Mouse (Mus musculus) limb, embryonic 11.5 days (tissue): ENCODE results near the gene C1qb. TPM values are rescaled to one million over a fixed set of nuclear protein-coding genes. Genes with fewer than 3 reads are reported as not detected.
A peak's percentile ranks its signal among the peaks of the same experiment; 100 is the strongest.

Source experiments
- ATAC-seq: fragments of 200-750 bp; cut with Nextera tagmentation; 2 replicates; pipeline ENCODE4 v1.8.0; 2017; ENCODE audit warnings: low read depth; ENCODE audit not compliant: insufficient number of reproducible peaks, low FRiP score, low TSS enrichment
- DNase-seq: peaks from one replicate; pipeline ENCODE4 v3.0.0-alpha.2; 2015; ENCODE audit warnings: low spot score
- H3K27ac ChIP-seq: fragments of 300-500 bp; sonication (generic); replicated peaks from 2 replicates; pipeline ENCODE4 v1.5.1; 2014; ENCODE audit warnings: low read depth, mild to moderate bottlenecking, low read length
- H3K27me3 ChIP-seq: fragments of 300-500 bp; sonication (generic); 2 replicates; pipeline ENCODE4 v1.6.1; 2014; ENCODE audit warnings: mild to moderate bottlenecking, low read length, mixed read lengths; ENCODE audit not compliant: control insufficient read depth, insufficient read depth
- H3K36me3 ChIP-seq: fragments of 300-500 bp; sonication (generic); 2 replicates; pipeline ENCODE4 v1.6.1; 2014; ENCODE audit warnings: mild to moderate bottlenecking, low read length, moderate library complexity, mixed read lengths; ENCODE audit not compliant: control insufficient read depth, insufficient read depth
- H3K4me1 ChIP-seq: fragments of 300-500 bp; sonication (generic); 2 replicates; pipeline ENCODE4 v1.6.1; 2014; ENCODE audit warnings: low read length, mixed read lengths; ENCODE audit not compliant: control insufficient read depth, insufficient read depth
- H3K4me2 ChIP-seq: fragments of 300-500 bp; sonication (generic); 2 replicates; pipeline ENCODE4 v1.6.1; 2014; ENCODE audit warnings: low read depth, mild to moderate bottlenecking, moderate library complexity; ENCODE audit not compliant: severe bottlenecking
- H3K4me3 ChIP-seq: fragments of 300-500 bp; sonication (generic); 2 replicates; pipeline ENCODE4 v1.5.1; 2014; ENCODE audit warnings: low read depth, low read length
- H3K9ac ChIP-seq: fragments of 300-500 bp; sonication (generic); 2 replicates; pipeline ENCODE4 v1.6.1; 2014; ENCODE audit warnings: mild to moderate bottlenecking, low read length
- H3K9me3 ChIP-seq: fragments of 300-500 bp; sonication (generic); 2 replicates; pipeline ENCODE4 v1.6.1; 2016; ENCODE audit warnings: low read length; ENCODE audit not compliant: control insufficient read depth
- WGBS: fragments of 180-500 bp; shearing (Covaris S2); extraction: QIAGEN DNeasy Blood & Tissue Kit; methylation state at CpG from one replicate; pipeline ENCODE4 v1.1.7; 2014; 5-methylcytosine and 5-hydroxymethylcytosine counted together
- polyA plus RNA-seq: library from polyadenylated mRNA; unstranded; fragments of >200 nt; fragmentation: Nextera tagmentation; extraction: Ambion mirVana; gene quantifications from 2 replicates; pipeline ENCODE4 v1.2.1, GENCODE M21; 2014

C1qb gene
- polyA plus RNA-seq, 1 experiment from 2014 or later = 16.4 TPM

GRCm38 (mm10) chr4:136917165-136917524, 31.2 kb upstream of the C1qb start:
- Histone ChIP-seq H3K4me3 (no peak overlapping the region), H3K9me3 (no peaks in the 10 kb centered on the region), H3K4me2 (no peak overlapping the region), H3K36me3 (no peaks in the 10 kb centered on the region), H3K27me3 (peaks cover 5% of the 10 kb centered on the region; the same call in 1 of the 2 replicates), H3K9ac (no peak overlapping the region), H3K4me1 (no peaks in the 10 kb centered on the region), H3K27ac (no peak overlapping the region)
- ATAC-seq (no peak), DNase-seq (no peak)
- WGBS = 46% methylated on average over 7 of the region's 7 CpGs

- Histone ChIP-seq H3K36me3 (no peaks in the 10 kb centered on the region), H3K27ac (no peak overlapping the region), H3K4me2 (no peak overlapping the region), H3K4me3 (no peak overlapping the region), H3K4me1 (no peaks in the 10 kb centered on the region), H3K9ac (no peak overlapping the region), H3K27me3 (peaks cover 9% of the 10 kb centered on the region; the same call in 1 of the 2 replicates), H3K9me3 (no peaks in the 10 kb centered on the region)
- 63% methylated on average over 20 of the region's 20 CpGs for WGBS
- DNase-seq = no peak
- no peak for ATAC-seq
Measured at GRCm38 (mm10) chr4:136916359-136917164, 30.6 kb upstream of the C1qb start.

GRCm38 (mm10) chr4:136912841-136913240, 26.9 kb upstream of the C1qb start:
- peaks cover 20% of the 10 kb centered on the region for H3K27me3 ChIP-seq
- H3K9ac ChIP-seq = no peak overlapping the region
- H3K27ac ChIP-seq = no peak overlapping the region
- no peaks in the 10 kb centered on the region for H3K4me1 ChIP-seq
- H3K9me3 ChIP-seq = no peaks in the 10 kb centered on the region
- no peak overlapping the region for H3K4me2 ChIP-seq
- DNase-seq (no peak), ATAC-seq (no peak)
- H3K4me3 ChIP-seq = no peak overlapping the region
- H3K36me3 ChIP-seq = no peaks in the 10 kb centered on the region
- WGBS = 9% methylated on average over 9 of the region's 9 CpGs

- DNase-seq = no peak
- peaks cover 20% of the 10 kb centered on the region for H3K27me3 ChIP-seq
- H3K27ac ChIP-seq = no peak overlapping the region
- H3K9me3 ChIP-seq = no peaks in the 10 kb centered on the region
- WGBS = 36% methylated on average over 9 of the region's 9 CpGs
- H3K4me3 ChIP-seq = no peak overlapping the region
- no peak for ATAC-seq
- no peak overlapping the region for H3K9ac ChIP-seq
- no peaks in the 10 kb centered on the region for H3K4me1 ChIP-seq
- H3K4me2 ChIP-seq = no peak overlapping the region
- H3K36me3 ChIP-seq = no peaks in the 10 kb centered on the region
Measured at GRCm38 (mm10) chr4:136911804-136912203, 25.8 kb upstream of the C1qb start.

- ATAC-seq = no peak
- Histone ChIP-seq H3K27ac (no peak overlapping the region), H3K9me3 (no peaks in the 10 kb centered on the region), H3K36me3 (no peaks in the 10 kb centered on the region), H3K4me2 (no peak overlapping the region), H3K9ac (no peak overlapping the region), H3K27me3 (peaks cover 24% of the 10 kb centered on the region), H3K4me3 (no peak overlapping the region), H3K4me1 (no peaks in the 10 kb centered on the region)
- DNase-seq = no peak
- WGBS = 4% methylated on average over 17 of the region's 17 CpGs
Measured at GRCm38 (mm10) chr4:136911211-136911646, 25.2 kb upstream of the C1qb start.

GRCm38 (mm10) chr4:136907809-136908208, 21.8 kb upstream of the C1qb start:
- DNase-seq (no peak), ATAC-seq (no peak)
- no peaks in the 10 kb centered on the region for H3K9me3 ChIP-seq
- peaks cover 50% of the 10 kb centered on the region for H3K27me3 ChIP-seq
- H3K36me3 ChIP-seq = no peaks in the 10 kb centered on the region
- H3K9ac ChIP-seq = no peak overlapping the region
- no peak overlapping the region for H3K4me2 ChIP-seq
- no peaks in the 10 kb centered on the region for H3K4me1 ChIP-seq
- H3K4me3 ChIP-seq = no peak overlapping the region
- no peak overlapping the region for H3K27ac ChIP-seq

GRCm38 (mm10) chr4:136907033-136907432, 21.0 kb upstream of the C1qb start:
- Histone ChIP-seq H3K4me2 (no peak overlapping the region), H3K27me3 (peaks cover 45% of the 10 kb centered on the region)
- peak; percentile 86 for DNase-seq

GRCm38 (mm10) chr4:136904767-136905539, 19.0 kb upstream of the C1qb start:
- no peak overlapping the region for H3K4me2 ChIP-seq
- H3K4me3 ChIP-seq = no peak overlapping the region

More at GRCm38 (mm10) chr4:136907033-136907432, 21.0 kb upstream of the C1qb start:
- Histone ChIP-seq H3K36me3 (no peaks in the 10 kb centered on the region), H3K27ac (no peak overlapping the region), H3K4me3 (no peak overlapping the region), H3K9ac (no peak overlapping the region), H3K9me3 (no peaks in the 10 kb centered on the region), H3K4me1 (no peaks in the 10 kb centered on the region)
- no peak for ATAC-seq
- WGBS = 13% methylated on average over 7 of the region's 7 CpGs

More at GRCm38 (mm10) chr4:136904767-136905539, 19.0 kb upstream of the C1qb start:
- ATAC-seq (no peak), DNase-seq (no peak)
- Histone ChIP-seq H3K9me3 (no peaks in the 10 kb centered on the region), H3K4me1 (no peaks in the 10 kb centered on the region), H3K9ac (no peak overlapping the region), H3K27me3 (peaks cover 30% of the 10 kb centered on the region), H3K27ac (no peak overlapping the region), H3K36me3 (no peaks in the 10 kb centered on the region)
- WGBS = 2% methylated on average over 23 of the region's 23 CpGs
